Mouse (Mus musculus): ENCODE results near the gene Acsl5. TPM values are rescaled to one million over a fixed set of nuclear protein-coding genes. Genes with fewer than 3 reads are reported as not detected.

Acsl5 gene
- polyA plus RNA-seq, 1 experiment from 2014 or later, result 17.1 TPM

- no peak overlapping the region for H3K9ac ChIP-seq
- 88% methylated on average over 5 of the region's 5 CpGs for WGBS
- no peaks in the 10 kb centered on the region for H3K27me3 ChIP-seq
- H3K4me3 ChIP-seq, result no peak overlapping the region
- H3K4me1 ChIP-seq (replicated peaks), result no peaks in the 10 kb centered on the region
- ATAC-seq (ENCODE audit: low read depth), result no peak
- H3K36me3 ChIP-seq, result no peaks in the 10 kb centered on the region
- H3K4me2 ChIP-seq, result no peak overlapping the region
- no peak overlapping the region for H3K27ac ChIP-seq (replicated peaks)
- no peaks in the 10 kb centered on the region for H3K9me3 ChIP-seq
These were observed 4.2 kb upstream of the Acsl5 start for GRCm38 (mm10) chr19:55247563-55247962.

GRCm38 (mm10) chr19:55247991-55248520 is 3.7 kb upstream of the Acsl5 start:
- Histone ChIP-seq H3K36me3 (no peaks in the 10 kb centered on the region), H3K27me3 (no peaks in the 10 kb centered on the region), H3K9ac (no peak overlapping the region), H3K27ac (replicated peaks) (no peak overlapping the region), H3K9me3 (no peaks in the 10 kb centered on the region), H3K4me3 (no peak overlapping the region), H3K4me1 (replicated peaks) (peaks cover 2% of the 10 kb centered on the region), H3K4me2 (no peak overlapping the region)
- 79% methylated on average over 9 of the region's 9 CpGs for WGBS
- ATAC-seq (ENCODE audit: low read depth), result no peak

DNA sequence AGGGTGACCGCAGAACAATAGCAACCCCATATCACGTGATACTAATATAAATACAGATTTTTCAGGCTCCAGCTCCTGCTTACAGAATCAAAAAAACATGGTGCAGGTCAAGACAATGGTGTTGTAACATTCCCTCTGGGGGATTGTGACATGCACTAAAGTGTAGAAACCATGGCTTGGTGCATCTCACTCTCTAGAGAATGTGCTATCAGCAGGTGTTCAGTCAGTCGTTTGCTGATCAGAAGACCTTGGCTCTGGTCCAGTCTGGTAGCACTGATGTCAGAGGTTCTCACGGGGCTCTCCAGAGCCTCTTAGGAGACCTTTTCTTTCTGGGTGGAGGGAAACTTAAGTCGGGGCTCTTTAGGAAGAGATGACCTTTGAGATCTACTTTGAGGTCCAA is 1.3 kb upstream of the Acsl5 start:
- Histone ChIP-seq H3K4me2 (no peak overlapping the region), H3K4me1 (replicated peaks) (peaks cover 24% of the 10 kb centered on the region), H3K9me3 (no peaks in the 10 kb centered on the region), H3K36me3 (no peaks in the 10 kb centered on the region), H3K27ac (replicated peaks) (no peak overlapping the region), H3K9ac (no peak overlapping the region), H3K27me3 (no peaks in the 10 kb centered on the region), H3K4me3 (no peak overlapping the region)
- no peak for ATAC-seq (ENCODE audit: low read depth)
- 90% methylated on average over 5 of the region's 5 CpGs for WGBS

- peak overlapping the region; percentile 75 for H3K9ac ChIP-seq
- no peaks in the 10 kb centered on the region for H3K27me3 ChIP-seq
- ATAC-seq (ENCODE audit: low read depth), result no peak
- peak overlapping the region; percentile 87 for H3K4me2 ChIP-seq
- 6% methylated on average over 9 of the region's 9 CpGs for WGBS
- H3K9me3 ChIP-seq, result no peaks in the 10 kb centered on the region
- peak overlapping the region; percentile 52 for H3K4me3 ChIP-seq
- H3K27ac ChIP-seq (replicated peaks), result peak overlapping the region; percentile 75; the same call in 1 of the 2 replicates
- H3K36me3 ChIP-seq, result no peaks in the 10 kb centered on the region
- H3K4me1 ChIP-seq (replicated peaks), result peaks cover 24% of the 10 kb centered on the region
These were observed 1.5 kb downstream of the Acsl5 start for GRCm38 (mm10) chr19:55253239-55253569.

- no peaks in the 10 kb centered on the region for H3K9me3 ChIP-seq
- ATAC-seq (ENCODE audit: low read depth), result peak; percentile 84
- H3K4me3 ChIP-seq, result peak overlapping the region; percentile 52
- H3K27ac ChIP-seq (replicated peaks), result peak overlapping the region; percentile 75
- peak overlapping the region; percentile 75 for H3K9ac ChIP-seq
- peak overlapping the region; percentile 87 for H3K4me2 ChIP-seq
- H3K27me3 ChIP-seq, result no peaks in the 10 kb centered on the region
- WGBS, result under 1% methylated on average over 32 of the region's 32 CpGs
- no peaks in the 10 kb centered on the region for H3K36me3 ChIP-seq
- H3K4me1 ChIP-seq (replicated peaks), result peaks cover 24% of the 10 kb centered on the region
These were observed 2.1 kb downstream of the Acsl5 start for GRCm38 (mm10) chr19:55253570-55254441.

- Histone ChIP-seq H3K27me3 (no peaks in the 10 kb centered on the region), H3K4me2 (peak overlapping the region; percentile 87), H3K36me3 (no peaks in the 10 kb centered on the region), H3K9me3 (no peaks in the 10 kb centered on the region), H3K27ac (replicated peaks) (peak overlapping the region; percentile 75; the same call in 1 of the 2 replicates), H3K9ac (peak overlapping the region; percentile 75), H3K4me3 (peak overlapping the region; percentile 52), H3K4me1 (replicated peaks) (peaks cover 24% of the 10 kb centered on the region)
- ATAC-seq (ENCODE audit: low read depth), result peak; percentile 62
- 6% methylated on average over 5 of the region's 5 CpGs for WGBS
These were observed 2.8 kb downstream of the Acsl5 start for GRCm38 (mm10) chr19:55254513-55255016.

DNA sequence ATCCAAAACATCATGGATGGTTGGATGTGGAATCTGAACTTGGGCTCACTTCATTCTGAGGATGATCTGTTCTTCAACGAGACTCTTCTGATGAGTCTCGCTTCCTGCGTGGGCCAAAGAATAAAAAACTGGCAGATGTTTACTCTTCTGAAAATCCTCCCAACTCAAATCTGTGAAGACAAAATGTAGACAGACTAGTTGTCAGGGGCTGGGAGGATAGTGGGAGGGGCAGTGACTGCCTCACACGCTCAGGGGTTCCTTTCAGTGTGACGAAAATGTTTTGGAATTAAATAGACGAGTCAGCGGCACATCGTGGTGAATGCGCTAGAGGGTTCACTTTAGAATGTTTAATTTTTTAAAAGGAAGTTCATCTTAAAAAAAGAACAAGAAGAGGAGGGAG is 4.4 kb downstream of the Acsl5 start:
- no peaks in the 10 kb centered on the region for H3K9me3 ChIP-seq
- peaks cover 24% of the 10 kb centered on the region for H3K4me1 ChIP-seq (replicated peaks)
- H3K4me2 ChIP-seq, result no peak overlapping the region
- ATAC-seq (ENCODE audit: low read depth), result no peak
- no peak overlapping the region for H3K9ac ChIP-seq
- no peak overlapping the region for H3K4me3 ChIP-seq
- H3K27me3 ChIP-seq, result no peaks in the 10 kb centered on the region
- 87% methylated on average over 9 of the region's 9 CpGs for WGBS
- H3K36me3 ChIP-seq, result no peaks in the 10 kb centered on the region
- no peak overlapping the region for H3K27ac ChIP-seq (replicated peaks)

DNA sequence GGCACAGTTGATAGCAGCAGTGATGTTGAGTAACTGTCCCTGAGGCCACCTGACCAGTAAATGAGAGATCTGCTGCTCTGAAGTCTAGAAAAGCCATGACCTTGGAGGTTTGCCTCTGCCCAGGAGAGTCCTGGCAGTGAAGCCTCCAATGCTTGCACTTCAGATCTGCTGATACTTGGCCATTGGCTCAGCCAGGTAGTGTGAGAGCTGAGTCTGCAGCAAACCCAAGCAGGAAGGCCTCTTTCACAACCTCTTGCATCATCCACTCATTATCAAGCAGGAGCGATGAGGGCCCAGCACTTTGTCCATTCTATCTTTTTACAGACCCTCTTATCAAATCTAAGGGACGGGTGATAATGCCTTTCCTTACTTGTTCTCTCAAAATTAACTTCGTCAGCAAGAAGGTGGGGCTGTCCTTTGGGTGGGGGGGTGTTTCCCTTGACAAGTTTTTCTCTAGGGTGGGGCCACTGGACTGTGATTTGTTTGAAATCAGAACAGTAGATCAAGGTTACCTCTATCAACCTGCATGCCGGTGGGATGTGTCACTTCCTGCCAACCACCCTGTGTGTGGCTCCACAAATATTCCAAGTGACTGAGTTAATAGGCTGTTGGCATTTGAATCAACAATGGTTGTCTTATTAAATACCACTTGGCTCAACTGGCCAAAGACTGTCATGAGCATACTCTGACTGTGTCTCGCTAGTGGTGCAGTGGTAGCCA is 6.1 kb downstream of the Acsl5 start:
- 95% methylated on average over 5 of the region's 5 CpGs for WGBS

DNA sequence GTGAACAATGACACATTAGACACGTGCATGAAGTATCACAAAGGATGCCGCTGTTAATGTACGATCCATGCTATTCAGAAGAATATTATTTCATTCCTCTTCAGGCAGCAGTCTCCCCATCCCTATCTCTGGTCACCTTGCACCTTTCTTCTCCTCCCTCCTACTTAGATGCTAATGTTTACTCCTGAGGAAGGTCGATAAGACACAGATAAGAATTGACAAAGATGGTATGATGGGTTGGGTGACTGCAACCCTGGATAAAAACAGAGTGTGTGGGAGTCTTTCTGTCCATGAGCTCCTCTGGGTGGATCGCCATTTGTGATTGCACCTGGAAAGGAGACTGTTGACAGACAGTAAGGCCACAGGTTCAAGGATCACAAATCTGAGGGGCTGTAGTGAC is 6.8 kb downstream of the Acsl5 start:
- Histone ChIP-seq H3K4me3 (no peak overlapping the region), H3K36me3 (no peaks in the 10 kb centered on the region), H3K4me1 (replicated peaks) (peaks cover 17% of the 10 kb centered on the region), H3K27ac (replicated peaks) (no peak overlapping the region), H3K9me3 (no peaks in the 10 kb centered on the region), H3K4me2 (no peak overlapping the region), H3K27me3 (no peaks in the 10 kb centered on the region), H3K9ac (no peak overlapping the region)
- 90% methylated on average over 5 of the region's 5 CpGs for WGBS
- ATAC-seq (ENCODE audit: low read depth), result no peak

More for the DNA sequence above, 6.1 kb downstream of the Acsl5 start:
- Histone ChIP-seq H3K4me2 (no peak overlapping the region), H3K4me1 (replicated peaks) (peaks cover 24% of the 10 kb centered on the region), H3K27me3 (no peaks in the 10 kb centered on the region), H3K36me3 (no peaks in the 10 kb centered on the region), H3K27ac (replicated peaks) (no peak overlapping the region), H3K9ac (no peak overlapping the region), H3K4me3 (no peak overlapping the region), H3K9me3 (no peaks in the 10 kb centered on the region)
- no peak for ATAC-seq (ENCODE audit: low read depth)

- no peaks in the 10 kb centered on the region for H3K27me3 ChIP-seq
- no peak for ATAC-seq (ENCODE audit: low read depth)
- no peak overlapping the region for H3K4me2 ChIP-seq
- no peak overlapping the region for H3K27ac ChIP-seq (replicated peaks)
- H3K9me3 ChIP-seq, result no peaks in the 10 kb centered on the region
- no peak overlapping the region for H3K4me3 ChIP-seq
- no peaks in the 10 kb centered on the region for H3K36me3 ChIP-seq
- no peak overlapping the region for H3K9ac ChIP-seq
- 73% methylated on average over 12 of the region's 12 CpGs for WGBS
- H3K4me1 ChIP-seq (replicated peaks), result no peaks in the 10 kb centered on the region
These were observed 8.8 kb downstream of the Acsl5 start for GRCm38 (mm10) chr19:55260389-55261184.

GRCm38 (mm10) chr19:55265269-55265668 is 13.5 kb downstream of the Acsl5 start:
- no peak overlapping the region for H3K4me3 ChIP-seq
- no peaks in the 10 kb centered on the region for H3K4me1 ChIP-seq (replicated peaks)
- no peak overlapping the region for H3K9ac ChIP-seq
- no peaks in the 10 kb centered on the region for H3K9me3 ChIP-seq
- H3K36me3 ChIP-seq, result no peaks in the 10 kb centered on the region
- H3K27ac ChIP-seq (replicated peaks), result no peak overlapping the region
- H3K4me2 ChIP-seq, result no peak overlapping the region
- 84% methylated on average over 3 of the region's 3 CpGs for WGBS
- ATAC-seq (ENCODE audit: low read depth), result no peak
- H3K27me3 ChIP-seq, result no peaks in the 10 kb centered on the region
